Mouse (Mus musculus) kidney, postnatal 25 days (tissue): ENCODE measurements at regions not wholly inside any gene's neighbourhood (a gene's known extent, or its start where the extent isn't known, plus 50 kb on each side); places are given as distances from the start of the nearest gene placed in this dataset.

ENCODE experiments used
- DNase-seq, 2 experiments: peaks; one replicate each; pipeline ENCODE4 v3.0.0; 2021; ENCODE audit warnings: mixed read lengths in 2 of 2

- DNase-seq, result no peak
These were observed 105.2 kb downstream of the Ier5 start for GRCm38 (mm10) chr1:154993927-154994856.

DNA sequence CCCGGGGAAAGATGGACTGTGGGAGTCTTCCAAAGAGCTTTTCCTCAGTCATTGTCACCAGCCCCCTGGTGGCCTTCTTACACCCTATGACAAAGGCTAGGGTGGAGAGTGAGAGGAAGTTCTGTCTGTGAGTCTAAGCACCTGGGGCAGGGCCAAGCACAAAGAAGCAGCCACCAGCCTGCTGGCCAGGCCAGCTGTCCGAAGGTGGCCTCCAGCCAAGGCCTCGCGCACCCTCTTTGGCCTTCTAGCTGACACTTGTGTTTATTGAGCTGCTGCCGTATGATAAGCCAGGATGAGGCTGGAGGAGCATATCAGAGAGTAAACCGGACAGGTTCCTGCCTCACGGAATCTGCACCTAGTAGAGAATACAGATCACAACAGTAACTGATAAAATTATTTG is 99.0 kb upstream of the Cacna1e start:
- DNase-seq, result no peak

DNA sequence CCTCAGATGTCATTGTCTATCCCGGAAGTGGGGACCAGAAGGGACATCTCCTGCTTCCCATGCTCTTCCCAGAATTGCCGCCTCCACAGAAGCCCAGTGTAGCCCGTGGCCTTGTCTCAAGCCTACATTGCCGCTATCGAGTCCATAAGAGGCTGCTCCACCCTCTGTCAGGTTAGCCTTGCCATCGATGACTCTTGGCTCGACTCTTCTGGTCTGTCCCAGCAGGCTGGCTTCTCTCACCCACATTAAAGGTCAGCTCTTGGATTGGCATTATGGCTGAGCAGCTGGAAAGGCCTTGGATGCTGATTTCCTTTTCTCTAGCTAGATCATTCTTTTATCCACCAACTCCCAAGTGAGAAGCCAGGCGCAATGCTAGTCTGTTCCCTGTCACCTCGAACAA is 98.5 kb upstream of the Cacna1e start:
- DNase-seq, result no peak

- DNase-seq, result no peak
These were observed 97.4 kb upstream of the Cacna1e start for GRCm38 (mm10) chr1:154981687-154982086.

GRCm38 (mm10) chr1:154975732-154976131 is 91.4 kb upstream of the Cacna1e start:
- DNase-seq, result no peak

- no peak for DNase-seq
These were observed 77.0 kb upstream of the Cacna1e start for GRCm38 (mm10) chr1:154961271-154961670.

GRCm38 (mm10) chr1:154956625-154957031 is 72.3 kb upstream of the Cacna1e start:
- no peak for DNase-seq

DNA sequence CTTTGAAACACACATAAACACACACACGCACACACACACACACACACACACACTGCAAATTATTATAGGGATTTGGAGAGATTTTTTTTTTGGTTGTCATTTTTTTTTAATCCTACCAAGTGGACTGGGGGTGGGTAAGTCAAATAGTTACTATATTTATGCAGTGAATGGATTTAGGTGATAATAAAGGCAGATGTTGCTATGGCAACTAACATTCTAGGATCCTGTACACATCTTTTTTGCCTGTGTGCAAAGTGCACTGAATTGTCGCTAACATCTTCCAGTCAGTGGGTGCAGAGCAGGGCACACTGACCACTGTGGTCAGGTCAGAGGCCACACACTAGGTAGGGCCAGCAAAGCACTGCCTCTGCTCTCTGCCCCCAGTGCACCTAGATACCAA is 68.4 kb upstream of the Cacna1e start:
- DNase-seq, result no peak
